Mouse (Mus musculus): ENCODE data around the gene Gm13078. TPM values are rescaled to one million over a fixed set of nuclear protein-coding genes. Genes with fewer than 3 reads are reported as not detected.

The Gm13078 gene
- polyA plus RNA-seq (2012; rRNA removed), result not detected in 2 replicates

DNA sequence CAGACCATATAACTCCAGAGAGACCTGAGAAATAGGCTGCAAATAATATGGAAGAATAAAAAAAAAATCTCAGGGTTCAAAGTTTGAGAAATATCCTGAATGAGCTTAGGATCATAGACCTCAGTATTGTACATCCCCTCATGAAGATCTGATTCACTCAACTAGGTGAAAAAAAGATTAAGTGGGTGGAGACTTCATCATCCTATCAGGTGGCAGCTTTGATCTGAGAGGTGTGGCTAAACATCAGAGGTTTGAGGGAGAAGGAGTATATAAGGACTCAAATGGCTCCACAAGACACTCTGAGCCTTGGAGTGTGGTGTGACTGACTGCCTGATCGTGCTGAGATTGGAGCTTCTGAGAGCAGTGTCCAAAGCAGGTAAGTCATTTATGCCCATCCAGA is at the start of gene Gm13078:
Gm13078 (plus strand) TSS at position 301 of the 400 bp plus-strand sequence.
- no peak for DNase-seq (ENCODE audit: low spot score)

DNA sequence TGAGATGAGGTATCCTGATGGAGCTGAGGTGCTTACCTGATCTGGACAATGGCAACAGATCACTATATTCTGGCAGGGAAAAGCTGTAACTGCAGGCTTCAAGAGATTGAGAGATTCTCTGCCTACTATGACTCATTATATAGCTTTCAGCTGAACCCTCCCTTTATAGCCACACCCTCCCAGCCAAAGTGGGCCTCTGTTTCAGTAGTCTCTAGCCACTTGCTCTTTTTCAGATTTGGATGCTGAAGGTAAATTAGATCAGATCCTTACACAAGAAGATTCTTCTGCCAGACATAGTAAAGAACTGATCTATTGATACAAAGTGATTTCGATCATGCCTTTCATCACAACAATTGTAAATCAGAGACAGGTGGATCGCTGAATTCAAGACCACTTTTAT is 16.6 kb upstream of the Gm13078 start, which contains the start of gene Gm13089:
Gm13089 (minus strand) TSS at position 101 of the 400 bp plus-strand sequence.
- DNase-seq (ENCODE audit: low spot score), result no peak

Other genes starting within 250 kb of the Gm13078 start
- gene Gm13043, start 208.1 kb upstream of the Gm13078 start, polyA plus RNA-seq (2012; rRNA removed), result not detected in 2 replicates
- gene Gm13040, start 183.5 kb upstream of the Gm13078 start, polyA plus RNA-seq (2012; rRNA removed), result not detected in 2 replicates
- not detected in 2 replicates for gene BC080695, start 167.8 kb upstream of the Gm13078 start, polyA plus RNA-seq (2012; rRNA removed)
- gene Gm13057, start 167.7 kb upstream of the Gm13078 start, polyA plus RNA-seq (2012; rRNA removed), result not detected in 2 replicates
- gene Gm13083, start 104.5 kb upstream of the Gm13078 start, polyA plus RNA-seq (2012; rRNA removed), result not detected in 2 replicates
- gene Gm13088, start 62.2 kb upstream of the Gm13078 start, polyA plus RNA-seq (2012; rRNA removed), result not detected in 2 replicates
- gene Gm13089, start 16.7 kb upstream of the Gm13078 start, polyA plus RNA-seq (2012; rRNA removed), result not detected in 2 replicates
- gene Gm13023, start 69.9 kb downstream of the Gm13078 start, polyA plus RNA-seq (2012; rRNA removed), result not detected in 2 replicates
- not detected in 2 replicates for gene Gm13084, start 96.6 kb downstream of the Gm13078 start, polyA plus RNA-seq (2012; rRNA removed)
- not detected in 2 replicates for gene Gm13103, start 127.0 kb downstream of the Gm13078 start, polyA plus RNA-seq (2012; rRNA removed)
- gene Pramef6, start 180.9 kb downstream of the Gm13078 start, polyA plus RNA-seq (2012; rRNA removed), result not detected in 2 replicates
- gene Pramef25, start 231.6 kb downstream of the Gm13078 start, polyA plus RNA-seq (2012; rRNA removed), result not detected in 2 replicates
- gene Gm13101, start 247.5 kb downstream of the Gm13078 start, polyA plus RNA-seq (2012; rRNA removed), result not detected in 2 replicates